Mouse (Mus musculus) E14TG2a.4 (cell line): ENCODE data around the gene Tnn.

Experiments
- H3K27me3 ChIP-seq: 2 replicates; pipeline ENCODE4 v1.6.1; 2014; ENCODE audit warnings: low read length, control low read depth; ENCODE audit not compliant: insufficient read depth
- H3K36me3 ChIP-seq: 2 replicates; pipeline ENCODE4 v1.6.1; 2014; ENCODE audit warnings: low read length, control low read depth; ENCODE audit not compliant: insufficient read depth
- H3K4me1 ChIP-seq: replicated peaks from 2 replicates; pipeline ENCODE4 v1.6.1; 2014; ENCODE audit warnings: low read depth, low read length, control low read depth
- H3K4me3 ChIP-seq: replicated peaks from 2 replicates; pipeline ENCODE4 v1.5.1; 2014; ENCODE audit warnings: mild to moderate bottlenecking, low read length
- H3K9me3 ChIP-seq: 2 replicates; pipeline ENCODE4 v1.6.1; 2014; ENCODE audit warnings: low read length, control low read depth
- CTCF ChIP-seq: conservative IDR thresholded peaks from 2 replicates; pipeline ENCODE4 v1.5.1; 2014; ENCODE audit warnings: low read length
- NANOG ChIP-seq: IDR thresholded peaks from 2 replicates; pipeline ENCODE4 v1.6.1; 2014; ENCODE audit warnings: borderline replicate concordance, low read length, mixed read lengths
- POU5F1 ChIP-seq: IDR thresholded peaks from 2 replicates; pipeline ENCODE4 v1.6.1; 2014; ENCODE audit warnings: low read length, borderline replicate concordance

Gene Tnn

DNA sequence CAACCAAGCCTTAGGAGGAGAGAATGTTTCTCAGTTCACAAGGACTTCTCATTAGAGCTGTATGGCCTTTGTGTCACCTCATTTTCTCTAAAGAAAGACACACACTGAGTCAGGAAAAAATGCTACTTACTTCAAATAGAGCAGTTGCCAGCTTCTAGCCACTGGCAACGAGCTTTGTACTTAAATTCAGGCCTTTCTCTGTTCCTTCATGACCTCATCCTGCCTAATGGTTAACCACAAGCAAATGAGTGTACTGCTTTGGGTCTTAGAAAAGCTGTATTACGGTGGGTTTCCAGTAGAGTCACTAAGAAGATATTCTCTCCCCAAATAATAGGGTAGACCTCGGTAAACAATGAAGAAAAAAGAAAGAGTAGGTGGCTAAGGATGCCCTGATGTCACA, 2.7 kb downstream of the Tnn start:
- no peak for TF ChIP-seq NANOG
- no peak for TF ChIP-seq CTCF
- TF ChIP-seq POU5F1, result no peak

DNA sequence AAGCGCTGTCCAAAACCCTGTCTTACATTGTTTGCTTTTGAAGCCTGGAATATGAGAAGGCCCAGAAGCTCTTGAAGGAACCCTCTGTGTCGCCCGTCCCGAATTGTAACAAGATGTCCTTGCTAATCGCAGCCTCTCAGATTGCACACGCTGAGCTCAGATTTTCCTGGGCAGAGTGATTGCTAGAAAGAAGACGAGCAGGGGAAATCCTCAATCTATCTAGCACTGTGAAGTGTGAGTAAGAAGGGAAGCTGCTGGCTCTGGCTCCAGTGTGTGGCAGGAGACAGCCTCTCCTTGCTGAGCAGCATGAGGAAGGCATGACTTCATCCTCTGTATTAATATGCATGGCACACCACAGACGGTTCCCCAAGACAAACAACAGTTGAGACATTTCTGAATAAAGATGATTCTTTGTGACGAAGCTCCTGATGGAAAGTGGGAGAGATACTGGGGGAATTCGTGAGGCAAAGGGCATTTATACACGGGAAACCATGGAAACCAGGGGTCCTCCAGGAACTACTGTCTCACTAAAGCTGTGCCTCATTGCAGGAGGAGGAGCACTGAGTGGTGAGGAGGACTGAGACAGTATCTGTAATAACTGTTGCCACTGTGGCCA, 4.0 kb downstream of the Tnn start:
- no peaks in the 10 kb centered on the region for H3K9me3 ChIP-seq
- peaks cover 20% of the 10 kb centered on the region for H3K4me1 ChIP-seq
- H3K4me3 ChIP-seq, result no peak overlapping the region
- no peak for TF ChIP-seq CTCF
- TF ChIP-seq POU5F1, result no peak
- no peak for TF ChIP-seq NANOG
- no peaks in the 10 kb centered on the region for H3K27me3 ChIP-seq
- H3K36me3 ChIP-seq, result no peaks in the 10 kb centered on the region

More for the DNA sequence above, 2.7 kb downstream of the Tnn start:
- Histone ChIP-seq H3K4me3 (no peak overlapping the region), H3K27me3 (no peaks in the 10 kb centered on the region), H3K9me3 (no peaks in the 10 kb centered on the region), H3K4me1 (peaks cover 9% of the 10 kb centered on the region), H3K36me3 (no peaks in the 10 kb centered on the region)

DNA sequence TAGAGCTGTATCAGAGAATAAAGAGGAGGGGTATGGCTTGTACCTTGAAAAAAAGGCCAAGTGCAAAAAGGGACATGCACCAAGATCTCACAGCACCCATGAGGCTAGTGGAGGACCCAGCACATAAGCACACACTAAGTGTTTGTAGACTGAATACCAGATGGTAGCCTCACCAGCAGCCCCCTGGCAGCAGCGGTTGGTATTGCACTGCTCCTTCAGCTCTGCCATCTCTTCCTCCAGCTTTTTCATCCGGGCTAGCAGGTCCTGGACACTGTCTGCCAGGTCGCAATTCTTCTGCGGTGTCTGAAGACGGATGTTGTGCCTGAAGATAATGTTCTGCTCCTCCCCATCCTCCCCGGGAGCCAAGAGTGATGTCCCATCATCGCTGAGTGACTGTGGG, 6.1 kb downstream of the Tnn start:
- H3K4me3 ChIP-seq, result no peak overlapping the region
- H3K4me1 ChIP-seq, result peaks cover 23% of the 10 kb centered on the region
- no peaks in the 10 kb centered on the region for H3K36me3 ChIP-seq
- no peaks in the 10 kb centered on the region for H3K27me3 ChIP-seq
- no peaks in the 10 kb centered on the region for H3K9me3 ChIP-seq
- TF ChIP-seq POU5F1 (no peak), CTCF (peak; percentile 43)

DNA sequence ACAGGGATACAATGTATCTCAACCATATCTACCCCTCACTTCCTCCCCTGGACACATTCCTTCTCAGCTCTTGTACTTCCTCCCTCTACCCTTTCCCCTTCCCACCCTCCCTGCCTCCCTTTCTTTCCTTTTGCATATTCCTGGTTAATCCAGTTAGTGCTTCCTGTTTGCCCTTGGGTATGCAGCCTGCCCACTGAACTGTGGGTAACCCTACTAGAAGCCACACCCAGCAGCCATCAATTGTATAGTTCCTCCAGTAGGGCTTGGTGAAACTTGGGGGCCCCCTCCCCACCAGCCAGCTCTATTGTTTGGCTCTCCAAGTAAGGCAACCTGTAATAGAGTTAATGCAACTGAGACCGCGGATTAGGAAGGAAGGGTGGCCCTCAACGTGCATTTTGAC, 7.8 kb downstream of the Tnn start:
- Histone ChIP-seq H3K4me1 (peaks cover 23% of the 10 kb centered on the region), H3K4me3 (peak overlapping the region; percentile 74), H3K27me3 (no peaks in the 10 kb centered on the region), H3K9me3 (no peaks in the 10 kb centered on the region), H3K36me3 (no peaks in the 10 kb centered on the region)
- TF ChIP-seq NANOG (no peak), POU5F1 (no peak), CTCF (no peak)

DNA sequence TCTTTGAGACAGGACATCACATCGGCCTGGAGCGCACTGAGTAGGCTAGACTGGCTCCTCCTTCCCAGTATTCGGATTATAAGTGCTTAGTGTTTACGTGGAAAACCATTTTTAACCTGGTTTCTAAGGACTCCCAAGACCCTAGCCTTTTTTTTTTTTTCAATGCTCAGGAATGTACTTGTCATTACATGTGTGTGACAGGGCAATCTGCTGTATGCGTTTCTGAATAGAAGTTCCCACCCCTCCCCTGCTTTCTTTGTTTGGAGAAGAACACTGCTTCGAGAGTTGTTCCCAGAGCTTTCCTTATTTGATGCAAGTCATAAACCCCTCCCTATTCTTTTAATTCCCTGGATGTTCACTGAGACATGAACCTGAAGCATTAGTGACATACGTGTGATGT, 9.0 kb downstream of the Tnn start:
- H3K9me3 ChIP-seq, result no peaks in the 10 kb centered on the region

DNA sequence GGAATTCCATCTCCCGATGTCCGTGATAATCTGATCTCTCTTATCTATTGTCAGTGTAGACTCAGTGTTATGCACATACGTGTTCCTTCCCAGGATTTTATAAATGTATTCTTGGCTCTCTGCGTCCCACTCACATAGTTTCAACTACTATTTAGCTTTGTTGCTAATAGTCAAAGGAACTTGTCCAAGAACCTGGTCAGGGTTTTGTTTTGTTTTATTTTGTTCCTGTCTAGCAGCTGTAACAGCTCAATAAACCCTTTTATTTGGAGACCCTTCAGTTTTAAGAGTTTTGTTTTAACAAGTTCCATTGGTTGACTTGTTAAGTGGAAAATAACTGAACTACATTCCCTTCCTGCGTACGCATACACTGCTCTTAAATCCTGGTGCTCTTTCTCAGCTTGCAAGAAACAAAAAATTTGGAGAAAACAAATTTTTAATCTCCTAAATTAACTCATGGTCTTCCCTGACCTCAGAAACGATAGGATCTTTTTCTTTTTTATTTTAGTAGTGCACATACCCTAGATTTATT, 17.0 kb downstream of the Tnn start:
- Histone ChIP-seq H3K4me3 (no peak overlapping the region), H3K4me1 (no peaks in the 10 kb centered on the region), H3K27me3 (no peaks in the 10 kb centered on the region), H3K36me3 (no peaks in the 10 kb centered on the region), H3K9me3 (no peaks in the 10 kb centered on the region)
- no peak for TF ChIP-seq CTCF
- no peak for TF ChIP-seq NANOG
- TF ChIP-seq POU5F1, result no peak

More for the DNA sequence above, 9.0 kb downstream of the Tnn start:
- Histone ChIP-seq H3K36me3 (no peaks in the 10 kb centered on the region), H3K27me3 (no peaks in the 10 kb centered on the region), H3K4me3 (no peak overlapping the region), H3K4me1 (peaks cover 23% of the 10 kb centered on the region)
- TF ChIP-seq CTCF (no peak), POU5F1 (no peak), NANOG (no peak)

DNA sequence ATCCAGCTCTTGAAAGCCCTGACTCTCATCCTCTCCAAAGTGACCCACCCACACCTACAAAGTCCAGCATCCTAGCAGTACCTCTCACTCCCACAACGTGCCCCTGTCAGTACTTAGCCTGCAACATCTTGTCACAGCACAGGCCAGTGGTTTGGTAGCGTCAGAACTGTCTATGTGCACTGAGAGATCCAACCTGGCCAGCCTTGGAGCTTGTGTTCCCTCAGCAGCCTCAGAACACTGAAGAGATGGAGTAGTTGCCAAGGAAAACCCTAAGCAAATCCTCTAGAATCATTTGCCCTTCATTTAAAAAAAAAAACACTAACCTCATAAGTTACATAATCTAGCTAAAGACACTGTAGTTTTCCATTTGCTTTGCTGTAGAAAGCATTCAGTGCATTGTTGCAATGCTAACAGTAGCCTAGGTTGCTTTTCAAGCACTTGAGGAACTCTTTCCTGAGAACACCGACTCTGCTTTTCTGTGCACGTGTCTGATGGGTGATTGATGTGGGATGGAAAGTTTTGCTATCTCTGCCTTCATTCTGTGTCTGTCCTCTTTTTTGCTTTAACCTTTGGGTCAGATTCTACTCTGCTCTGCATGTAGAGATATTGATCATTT, 19.8 kb downstream of the Tnn start:
- no peaks in the 10 kb centered on the region for H3K27me3 ChIP-seq
- no peaks in the 10 kb centered on the region for H3K36me3 ChIP-seq
- no peaks in the 10 kb centered on the region for H3K4me1 ChIP-seq
- no peak overlapping the region for H3K4me3 ChIP-seq
- H3K9me3 ChIP-seq, result no peaks in the 10 kb centered on the region
- TF ChIP-seq POU5F1, result no peak
- TF ChIP-seq CTCF, result no peak
- TF ChIP-seq NANOG, result no peak

DNA sequence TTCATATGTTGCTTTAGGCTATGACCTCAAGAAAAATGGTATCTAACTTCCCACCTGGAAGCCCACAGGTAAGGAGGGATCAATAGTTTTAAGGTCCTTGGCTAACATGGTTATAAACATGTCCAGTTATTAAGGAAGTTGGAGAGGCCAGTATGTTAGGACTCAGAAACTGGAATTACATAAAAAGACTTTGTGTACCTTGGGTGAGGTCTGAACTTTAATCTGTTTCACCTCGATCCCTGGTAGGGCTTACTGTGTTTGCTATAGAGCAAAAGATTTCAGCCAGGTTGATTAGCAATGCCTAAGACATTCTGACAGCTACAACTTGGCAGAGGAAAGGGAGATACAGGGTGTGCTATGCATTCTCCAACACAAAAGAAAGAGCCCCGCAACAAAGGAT, 29.4 kb downstream of the Tnn start:
- Histone ChIP-seq H3K36me3 (no peaks in the 10 kb centered on the region), H3K9me3 (no peaks in the 10 kb centered on the region), H3K27me3 (0 out of 2 replicates have a peak, but pooled peaks cover 3% of the 10 kb centered on the region), H3K4me3 (no peak overlapping the region), H3K4me1 (no peaks in the 10 kb centered on the region; the same call in 1 of the 2 replicates)
- TF ChIP-seq NANOG (no peak), CTCF (no peak), POU5F1 (no peak)
